Mouse (Mus musculus) hindbrain, embryonic 13.5 days (tissue): ENCODE measurements around the gene Far2. TPM values are rescaled to one million over a fixed set of nuclear protein-coding genes. Genes with fewer than 3 reads are reported as not detected.

ENCODE experiments used
- ATAC-seq: fragments of 200-750 bp; cut with Nextera tagmentation; 2 replicates; pipeline ENCODE4 v1.8.0; 2017; ENCODE audit warnings: moderate TSS enrichment; ENCODE audit not compliant: low FRiP score
- H3K27ac ChIP-seq: fragments of 300-500 bp; sonication (generic); 2 replicates; pipeline ENCODE4 v1.5.1; 2015; ENCODE audit warnings: inconsistent platforms, mild to moderate bottlenecking, moderate library complexity
- H3K27me3 ChIP-seq: fragments of 300-500 bp; sonication (generic); 2 replicates; pipeline ENCODE4 v1.6.1; 2015; ENCODE audit warnings: mild to moderate bottlenecking, inconsistent platforms
- H3K36me3 ChIP-seq: fragments of 300-500 bp; sonication (generic); 2 replicates; pipeline ENCODE4 v1.6.1; 2015; ENCODE audit warnings: mild to moderate bottlenecking, inconsistent platforms
- H3K4me1 ChIP-seq: fragments of 300-500 bp; sonication (generic); replicated peaks from 2 replicates; pipeline ENCODE4 v1.6.1; 2015; ENCODE audit warnings: inconsistent platforms
- H3K4me2 ChIP-seq: fragments of 300-500 bp; sonication (generic); 2 replicates; pipeline ENCODE4 v1.6.1; 2015; ENCODE audit warnings: inconsistent platforms, mild to moderate bottlenecking, moderate library complexity
- H3K4me3 ChIP-seq: fragments of 300-500 bp; sonication (generic); 2 replicates; pipeline ENCODE4 v1.5.1; 2015; ENCODE audit warnings: mild to moderate bottlenecking, inconsistent platforms
- H3K9ac ChIP-seq: fragments of 300-500 bp; sonication (generic); 2 replicates; pipeline ENCODE4 v1.6.1; 2015; ENCODE audit warnings: mild to moderate bottlenecking, inconsistent platforms
- H3K9me3 ChIP-seq: fragments of 300-500 bp; sonication (generic); 2 replicates; pipeline ENCODE4 v1.6.1; 2016; ENCODE audit warnings: inconsistent platforms
- WGBS: fragments of 180-500 bp; shearing (Covaris S2); methylation state at CpG from one replicate; pipeline ENCODE4 v1.1.7; 2015; 5-methylcytosine and 5-hydroxymethylcytosine counted together
- polyA plus RNA-seq: library from polyadenylated mRNA; unstranded; fragments of >200 nt; fragmentation: Nextera tagmentation; extraction: Ambion mirVana; gene quantifications from 2 replicates; pipeline ENCODE4 v1.2.1, GENCODE M21; 2015

The Far2 gene
- 10.2 and 11.6 TPM in 2 replicates for polyA plus RNA-seq

DNA sequence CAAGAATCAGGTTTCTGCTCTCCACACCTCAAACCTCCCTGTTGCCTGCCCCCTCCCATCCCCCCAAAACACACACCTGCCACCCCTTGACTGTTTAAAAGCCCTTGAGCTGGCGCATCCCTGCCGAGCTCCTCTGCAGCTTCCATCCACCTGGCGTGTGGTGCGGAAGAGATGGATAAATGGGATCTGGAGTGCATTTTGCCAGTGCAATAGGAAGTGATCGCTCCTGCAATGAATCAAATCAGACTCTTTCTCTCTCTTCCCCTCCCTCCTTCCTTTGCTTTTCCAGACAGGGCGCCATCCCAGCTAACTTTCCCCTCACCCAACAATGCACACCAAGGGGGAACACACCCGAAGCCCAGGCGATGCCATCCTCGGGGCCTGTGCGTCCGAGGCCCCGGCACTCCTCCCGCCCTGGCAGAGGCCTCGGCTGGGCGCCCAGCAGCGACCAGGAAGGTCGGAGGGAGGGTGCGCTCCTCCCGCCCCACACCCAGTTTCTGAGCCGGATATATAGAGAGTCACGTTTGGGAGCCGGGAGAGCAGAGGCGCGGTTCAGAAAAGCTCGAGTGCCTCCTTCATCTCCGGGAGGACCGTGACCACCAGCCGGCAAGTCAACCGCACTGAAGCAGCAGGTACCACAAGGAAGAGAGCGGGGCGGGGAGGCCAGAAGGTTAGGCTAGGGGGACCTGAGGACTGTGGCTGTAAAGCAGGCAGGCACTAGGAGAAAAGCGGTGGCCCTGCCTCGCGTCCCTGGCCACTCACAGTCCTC lies at the start of gene Far2:
Gene Far2 (plus strand): TSS at position 379 of the 769 bp plus-strand sequence.
- peak; percentile 91 for ATAC-seq
- no peaks in the 10 kb centered on the region for H3K36me3 ChIP-seq
- peak within 1 kb of the TSS; percentile 78 for H3K9ac ChIP-seq
- peaks cover 9% of the 10 kb centered on the region for H3K4me1 ChIP-seq
- H3K27ac ChIP-seq, result peak within 1 kb of the TSS; percentile 44; the same call in 1 of the 2 replicates
- H3K27me3 ChIP-seq, result 0 out of 2 replicates have a peak, but pooled peaks cover 9% of the 10 kb centered on the region
- H3K9me3 ChIP-seq, result no peaks in the 10 kb centered on the region
- 2% methylated on average over 34 of the region's 34 CpGs for WGBS
- H3K4me2 ChIP-seq, result peak within 1 kb of the TSS; percentile 86
- H3K4me3 ChIP-seq, result peak within 1 kb of the TSS; percentile 51

DNA sequence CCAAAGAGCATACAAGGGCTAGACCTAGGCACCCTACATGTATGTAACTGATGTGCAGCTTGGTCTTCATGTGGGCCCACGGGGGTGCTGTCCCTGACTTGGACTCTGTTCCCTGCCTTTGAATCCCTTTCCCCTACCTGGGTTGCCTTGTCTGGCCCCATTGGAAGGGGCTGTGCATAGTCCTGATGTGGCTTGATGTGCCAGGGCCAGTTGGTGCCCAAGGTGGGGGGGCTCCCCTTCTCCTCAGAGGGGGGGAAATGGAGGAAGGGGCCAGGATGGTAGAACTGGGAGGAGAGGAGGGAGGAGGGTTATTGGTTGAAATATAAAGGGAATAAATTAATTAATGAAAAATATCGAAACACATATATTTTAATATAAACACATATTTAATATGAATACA lies 46.6 kb upstream of the Far2 start:
- 85% methylated on average over 2 of the region's 2 CpGs for WGBS
- Histone ChIP-seq H3K4me1 (no peaks in the 10 kb centered on the region), H3K27ac (no peak overlapping the region), H3K4me2 (no peak overlapping the region), H3K9me3 (no peaks in the 10 kb centered on the region), H3K27me3 (no peaks in the 10 kb centered on the region), H3K36me3 (no peaks in the 10 kb centered on the region), H3K4me3 (no peak overlapping the region), H3K9ac (no peak overlapping the region)
- ATAC-seq, result no peak

DNA sequence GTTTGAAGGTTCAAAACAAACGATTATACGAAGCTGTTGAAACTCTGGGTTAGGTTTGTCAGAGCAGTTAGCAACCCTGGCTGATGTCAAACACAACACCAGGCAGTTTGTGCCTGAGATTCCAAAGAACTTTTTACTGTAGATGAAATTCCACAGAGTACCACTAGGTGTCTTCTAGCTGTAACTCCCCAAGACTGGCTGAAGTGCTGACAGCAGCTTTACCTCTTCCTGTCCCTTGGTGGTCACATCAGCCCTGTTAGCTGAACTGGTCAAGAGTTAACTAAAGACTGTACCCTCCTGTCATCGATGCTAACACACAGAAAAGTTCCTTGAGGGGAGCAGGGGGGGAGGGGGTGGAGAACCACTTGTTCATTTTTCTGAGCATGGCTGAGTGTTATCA lies 46.0 kb upstream of the Far2 start:
- no peaks in the 10 kb centered on the region for H3K36me3 ChIP-seq
- no peaks in the 10 kb centered on the region for H3K9me3 ChIP-seq
- WGBS, result 43% methylated on average over 3 of the region's 3 CpGs
- H3K27me3 ChIP-seq, result no peaks in the 10 kb centered on the region
- no peak overlapping the region for H3K4me3 ChIP-seq
- no peak overlapping the region for H3K4me2 ChIP-seq
- no peaks in the 10 kb centered on the region for H3K4me1 ChIP-seq
- no peak overlapping the region for H3K9ac ChIP-seq
- no peak for ATAC-seq
- H3K27ac ChIP-seq, result no peak overlapping the region

DNA sequence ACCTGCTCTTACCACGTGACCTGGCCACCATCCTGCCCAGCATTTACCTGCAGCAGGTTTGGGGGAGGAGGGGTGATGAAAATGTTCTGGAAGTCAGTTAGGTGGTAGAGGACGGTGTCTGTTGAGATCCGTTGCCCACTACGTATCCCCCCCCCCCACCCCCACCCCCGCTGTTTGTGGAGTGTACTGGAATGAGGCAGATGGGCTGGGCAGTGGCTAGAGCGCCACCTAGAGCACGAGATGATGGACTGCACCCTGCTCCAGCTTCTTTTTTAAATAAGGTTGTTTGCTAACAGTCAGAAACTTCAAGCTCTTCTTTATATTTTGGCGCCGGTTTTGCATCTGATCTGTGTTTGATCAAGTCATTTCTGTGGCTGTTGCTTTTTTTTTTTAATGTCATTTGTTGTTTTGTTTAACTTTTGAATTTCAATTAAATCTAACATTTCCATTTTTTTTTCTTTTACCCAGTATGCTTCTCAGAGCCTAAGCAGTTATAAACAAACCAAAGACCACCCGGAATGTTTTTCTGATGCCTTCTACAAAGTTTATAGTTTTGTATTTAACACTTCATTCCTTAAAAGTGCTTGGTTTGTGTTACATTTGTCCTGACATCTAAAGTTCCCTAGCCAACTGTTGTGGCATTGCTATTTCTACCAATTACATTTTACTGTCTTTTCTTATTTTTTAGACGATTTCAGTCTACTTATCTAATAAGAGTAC lies 40.8 kb upstream of the Far2 start:
- H3K4me2 ChIP-seq, result no peak overlapping the region
- no peak overlapping the region for H3K9ac ChIP-seq
- H3K4me3 ChIP-seq, result no peak overlapping the region
- ATAC-seq, result no peak
- WGBS, result 72% methylated on average over 11 of the region's 11 CpGs
- H3K9me3 ChIP-seq, result no peaks in the 10 kb centered on the region
- H3K27ac ChIP-seq, result no peak overlapping the region
- H3K36me3 ChIP-seq, result no peaks in the 10 kb centered on the region
- no peaks in the 10 kb centered on the region for H3K4me1 ChIP-seq
- H3K27me3 ChIP-seq, result no peaks in the 10 kb centered on the region

DNA sequence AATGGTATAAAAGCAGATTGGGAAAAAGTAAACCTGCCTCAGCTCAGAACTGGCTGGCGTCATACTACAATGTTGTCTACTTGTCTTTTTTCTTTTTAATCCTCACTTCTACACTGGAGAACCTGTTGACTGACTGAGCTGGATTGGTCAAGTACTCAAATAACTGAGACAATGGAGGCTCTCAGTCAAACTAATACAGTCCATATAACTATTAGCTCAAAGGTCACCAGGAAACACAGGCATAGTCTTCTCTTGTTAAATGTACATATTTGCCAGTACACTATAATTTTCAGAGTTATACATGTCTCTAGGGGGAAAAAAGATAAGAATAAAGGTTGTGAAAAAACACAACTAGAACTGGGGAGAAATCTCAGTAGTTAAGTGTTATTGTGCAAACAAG lies 6.3 kb upstream of the Far2 start:
- Histone ChIP-seq H3K27me3 (no peaks in the 10 kb centered on the region), H3K4me3 (no peak overlapping the region), H3K4me2 (no peak overlapping the region), H3K9ac (no peak overlapping the region), H3K4me1 (no peaks in the 10 kb centered on the region), H3K36me3 (no peaks in the 10 kb centered on the region), H3K27ac (no peak overlapping the region), H3K9me3 (no peaks in the 10 kb centered on the region)
- ATAC-seq, result no peak
- 95% methylated on average over 1 of the region's 1 CpGs for WGBS

DNA sequence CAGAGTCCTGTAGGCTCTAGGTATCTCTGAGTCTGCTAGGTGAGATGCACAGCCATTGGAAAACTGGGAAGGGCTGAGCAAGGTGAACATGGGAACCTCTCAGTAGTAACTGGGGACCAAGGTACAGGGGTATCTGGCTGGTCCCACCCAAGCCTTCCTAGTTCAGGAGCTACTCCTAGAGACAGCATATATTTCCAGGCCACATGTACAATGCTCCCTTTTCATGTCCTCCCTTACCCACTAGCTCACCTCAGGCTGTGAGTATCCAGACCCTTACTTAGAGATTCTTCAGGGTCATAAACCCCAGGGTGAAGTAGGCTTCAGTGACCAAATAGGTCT lies 560 bp downstream of the Far2 start:
- Histone ChIP-seq H3K36me3 (no peaks in the 10 kb centered on the region), H3K4me2 (peak overlapping the region; percentile 86), H3K4me1 (peaks cover 9% of the 10 kb centered on the region), H3K27me3 (0 out of 2 replicates have a peak, but pooled peaks cover 9% of the 10 kb centered on the region), H3K4me3 (peak overlapping the region; percentile 51), H3K9ac (peak overlapping the region; percentile 78), H3K27ac (no peak overlapping the region), H3K9me3 (no peaks in the 10 kb centered on the region)
- peak; percentile 29 for ATAC-seq

DNA sequence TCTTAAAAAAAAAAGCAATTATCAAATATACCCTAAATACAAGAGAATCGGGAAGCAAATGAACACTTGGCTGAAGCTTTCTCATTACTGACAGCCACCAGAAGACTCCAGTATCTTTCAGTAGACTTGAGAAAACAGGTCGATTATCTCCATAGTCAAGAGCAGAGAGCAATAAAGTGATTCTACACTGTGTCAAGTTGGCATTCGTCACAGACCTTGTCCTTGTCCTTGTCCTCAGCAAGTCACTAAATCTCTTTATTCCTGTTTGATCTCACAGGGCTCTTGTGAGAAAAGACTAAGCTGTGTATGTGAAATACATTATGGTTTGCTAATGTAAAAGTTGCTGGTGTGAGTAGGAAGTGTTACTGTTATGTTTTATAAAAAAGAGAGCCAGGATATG lies 16.1 kb downstream of the Far2 start:
- Histone ChIP-seq H3K4me1 (no peaks in the 10 kb centered on the region), H3K27me3 (no peaks in the 10 kb centered on the region), H3K9ac (no peak overlapping the region), H3K9me3 (no peaks in the 10 kb centered on the region), H3K27ac (no peak overlapping the region), H3K4me2 (no peak overlapping the region), H3K36me3 (no peaks in the 10 kb centered on the region), H3K4me3 (no peak overlapping the region)
- 92% methylated on average over 3 of the region's 3 CpGs for WGBS
- no peak for ATAC-seq

DNA sequence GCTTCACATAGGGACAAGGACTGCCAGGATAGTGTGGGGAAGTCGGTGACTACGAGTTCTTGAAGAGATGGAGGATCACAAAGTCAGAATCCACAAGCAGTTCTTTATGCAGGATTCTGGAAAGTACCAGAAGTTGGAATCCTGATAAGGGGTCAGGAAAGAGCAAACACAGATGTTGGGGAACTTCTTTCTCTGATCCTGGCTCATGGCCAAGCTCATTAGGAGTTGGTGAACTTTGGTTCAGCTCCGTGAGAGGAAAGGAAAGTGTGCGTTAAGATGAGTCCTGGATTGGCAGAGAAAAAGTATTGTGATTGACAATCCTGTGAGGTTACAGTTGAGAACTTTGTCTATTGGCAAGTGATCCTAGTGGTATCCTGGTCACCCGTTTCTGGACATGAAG lies 19.2 kb downstream of the Far2 start:
- Histone ChIP-seq H3K4me3 (no peak overlapping the region), H3K9me3 (no peaks in the 10 kb centered on the region), H3K4me2 (no peak overlapping the region), H3K4me1 (no peaks in the 10 kb centered on the region), H3K27ac (no peak overlapping the region), H3K36me3 (no peaks in the 10 kb centered on the region), H3K9ac (no peak overlapping the region), H3K27me3 (no peaks in the 10 kb centered on the region)
- ATAC-seq, result no peak
- 88% methylated on average over 5 of the region's 5 CpGs for WGBS

DNA sequence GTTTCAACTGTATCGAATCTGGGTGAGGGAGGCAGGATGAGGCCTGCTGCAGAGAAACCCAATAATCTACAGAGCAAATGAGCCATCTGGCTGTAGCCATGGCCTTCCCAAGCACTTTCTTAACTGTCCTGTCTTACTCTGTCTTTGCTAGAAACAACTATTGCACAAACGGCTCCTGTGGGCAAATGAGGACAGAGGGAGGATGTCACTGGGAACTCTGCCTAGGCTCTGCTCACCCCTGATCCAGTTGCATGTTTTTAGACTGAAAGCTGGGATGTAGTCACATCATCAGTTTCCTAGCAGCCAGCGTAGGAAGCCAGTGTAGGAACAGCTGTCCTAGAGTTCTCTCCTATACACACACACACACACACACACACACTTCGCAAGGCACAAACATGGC lies 21.7 kb downstream of the Far2 start:
- Histone ChIP-seq H3K27ac (no peak overlapping the region), H3K9ac (no peak overlapping the region), H3K4me3 (no peak overlapping the region), H3K9me3 (no peaks in the 10 kb centered on the region), H3K4me2 (no peak overlapping the region), H3K36me3 (no peaks in the 10 kb centered on the region), H3K27me3 (no peaks in the 10 kb centered on the region), H3K4me1 (no peaks in the 10 kb centered on the region)
- WGBS, result 94% methylated on average over 4 of the region's 4 CpGs
- no peak for ATAC-seq

DNA sequence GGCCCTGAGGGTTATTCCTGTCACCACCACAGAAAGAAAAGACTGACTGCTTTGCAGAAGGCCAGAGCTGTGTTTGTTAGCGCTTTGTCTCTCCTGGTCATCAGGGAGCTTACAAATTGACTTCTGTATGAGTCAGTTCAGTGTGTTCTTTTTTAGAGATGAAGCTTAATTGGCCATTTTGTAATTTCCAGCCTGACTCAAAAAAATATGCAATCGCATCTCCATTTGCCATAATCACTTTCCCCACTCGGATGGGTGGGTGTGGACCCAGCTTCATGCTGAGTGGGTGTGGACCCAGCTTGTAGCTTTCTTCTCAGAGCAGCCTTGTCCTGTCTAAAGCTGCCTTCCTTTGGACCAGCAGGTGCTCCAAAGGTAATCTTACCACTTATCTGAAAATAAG lies 26.5 kb downstream of the Far2 start:
- no peaks in the 10 kb centered on the region for H3K9me3 ChIP-seq
- no peaks in the 10 kb centered on the region for H3K27me3 ChIP-seq
- 0 out of 2 replicates have a peak, but pooled peaks cover 4% of the 10 kb centered on the region for H3K4me1 ChIP-seq
- no peak for ATAC-seq
- H3K36me3 ChIP-seq, result no peaks in the 10 kb centered on the region
- no peak overlapping the region for H3K4me2 ChIP-seq
- no peak overlapping the region for H3K9ac ChIP-seq
- 77% methylated on average over 3 of the region's 3 CpGs for WGBS
- H3K27ac ChIP-seq, result no peak overlapping the region
- no peak overlapping the region for H3K4me3 ChIP-seq

DNA sequence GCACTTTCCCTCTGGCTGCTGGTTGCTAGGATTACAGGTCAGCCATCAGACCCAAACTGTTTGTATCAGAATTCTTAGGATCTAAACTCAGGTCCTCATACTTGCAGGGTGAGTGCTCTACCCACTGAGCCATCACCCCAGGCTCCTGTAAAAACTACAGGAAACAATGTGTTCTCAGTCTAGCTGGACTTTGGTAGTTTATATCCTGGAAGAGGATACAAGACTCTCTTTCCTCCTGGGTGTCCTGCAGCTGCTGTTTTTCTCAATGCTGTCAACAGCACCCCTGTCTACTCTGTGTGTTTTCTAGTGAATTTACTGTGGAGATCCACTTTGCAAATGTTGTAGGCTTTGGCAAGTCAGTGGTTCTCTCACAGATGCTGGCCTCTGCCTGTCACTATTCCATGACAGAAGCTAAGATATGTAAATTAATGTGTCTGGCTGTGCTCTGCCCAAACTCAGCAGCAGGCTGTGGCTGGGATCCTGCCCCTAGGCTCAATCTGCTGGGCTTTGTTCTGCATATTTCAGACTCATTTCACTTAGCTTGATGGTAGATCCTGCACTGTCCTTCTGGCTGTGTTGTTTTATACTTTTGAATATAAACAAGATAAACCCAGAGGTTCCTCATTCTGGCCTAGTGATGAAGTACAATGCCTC lies 27.3 kb downstream of the Far2 start:
- no peak overlapping the region for H3K27ac ChIP-seq
- no peaks in the 10 kb centered on the region for H3K27me3 ChIP-seq
- no peaks in the 10 kb centered on the region for H3K9me3 ChIP-seq
- no peak overlapping the region for H3K9ac ChIP-seq
- H3K4me3 ChIP-seq, result no peak overlapping the region
- ATAC-seq, result no peak
- 0 out of 2 replicates have a peak, but pooled peaks cover 4% of the 10 kb centered on the region for H3K4me1 ChIP-seq
- H3K36me3 ChIP-seq, result no peaks in the 10 kb centered on the region
- no peak overlapping the region for H3K4me2 ChIP-seq

DNA sequence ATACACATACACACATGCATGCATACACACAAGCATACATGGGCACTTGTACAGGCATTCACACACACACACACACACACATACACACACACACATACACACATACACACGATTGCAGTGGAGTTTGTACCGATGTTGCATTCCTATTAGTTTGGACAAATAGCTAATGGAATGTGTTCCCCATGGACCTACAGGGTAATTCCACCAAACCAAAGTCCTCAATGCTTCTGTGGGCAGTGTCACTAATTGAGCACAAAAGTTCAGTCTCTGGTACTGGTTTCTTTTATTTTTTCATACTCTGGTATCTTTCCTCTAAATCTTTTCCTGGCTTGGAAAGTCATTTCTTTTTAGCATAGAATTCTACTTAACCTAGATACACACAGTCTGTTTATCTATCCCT lies 36.8 kb downstream of the Far2 start:
- Histone ChIP-seq H3K9me3 (no peaks in the 10 kb centered on the region), H3K4me1 (no peaks in the 10 kb centered on the region), H3K4me3 (no peak overlapping the region), H3K27me3 (no peaks in the 10 kb centered on the region), H3K27ac (no peak overlapping the region), H3K9ac (no peak overlapping the region), H3K4me2 (no peak overlapping the region), H3K36me3 (no peaks in the 10 kb centered on the region)
- 83% methylated on average over 2 of the region's 2 CpGs for WGBS
- ATAC-seq, result no peak
